Mouse (Mus musculus) liver, postnatal 0 days (tissue): Measurements from ENCODE around the gene Supt3. TPM values are rescaled to one million over a fixed set of nuclear protein-coding genes. Genes with fewer than 3 reads are reported as not detected.

Experiments
- ATAC-seq: fragments of 200-750 bp; cut with Nextera tagmentation; 2 replicates; pipeline ENCODE4 v1.8.0; 2017; ENCODE audit warnings: mild to moderate bottlenecking, moderate library complexity
- DNase-seq: peaks from one replicate; pipeline ENCODE4 v3.0.0-alpha.2; 2016
- H3K27ac ChIP-seq: fragments of 300-500 bp; sonication (generic); 2 replicates; pipeline ENCODE4 v1.5.1; 2014; ENCODE audit warnings: antibody characterized with exemption, moderate library complexity, mild to moderate bottlenecking, low read depth
- H3K27me3 ChIP-seq: fragments of 300-500 bp; sonication (generic); 2 replicates; pipeline ENCODE4 v1.6.1; 2014; ENCODE audit warnings: low read length, control low read depth, mixed read lengths; ENCODE audit not compliant: insufficient read depth
- H3K36me3 ChIP-seq: fragments of 300-500 bp; sonication (generic); replicated peaks from 2 replicates; pipeline ENCODE4 v1.6.1; 2014; ENCODE audit warnings: mild to moderate bottlenecking, control low read depth, low read length, moderate library complexity, mixed read lengths; ENCODE audit not compliant: insufficient read depth
- H3K4me1 ChIP-seq: fragments of 300-500 bp; sonication (generic); 2 replicates; pipeline ENCODE4 v1.6.1; 2014; ENCODE audit warnings: antibody characterized with exemption, mild to moderate bottlenecking, control low read depth; ENCODE audit not compliant: insufficient read depth
- H3K4me2 ChIP-seq: fragments of 300-500 bp; sonication (generic); 2 replicates; pipeline ENCODE4 v1.6.1; 2014; ENCODE audit warnings: low read depth, mild to moderate bottlenecking, low read length, moderate library complexity, mixed read lengths
- H3K4me3 ChIP-seq: fragments of 300-500 bp; sonication (generic); 2 replicates; pipeline ENCODE4 v1.5.1; 2014; ENCODE audit warnings: low read depth, low read length
- H3K9ac ChIP-seq: fragments of 300-500 bp; sonication (generic); replicated peaks from 2 replicates; pipeline ENCODE4 v1.6.1; 2014; ENCODE audit warnings: mild to moderate bottlenecking, moderate library complexity
- H3K9me3 ChIP-seq: fragments of 300-500 bp; sonication (generic); 2 replicates; pipeline ENCODE4 v1.6.1; 2016; ENCODE audit warnings: mild to moderate bottlenecking, control low read depth, low read length, mixed read lengths
- CTCF ChIP-seq: sonication (generic); IDR thresholded peaks from 2 replicates; pipeline ENCODE4 v1.5.1; 2016; ENCODE audit warnings: antibody characterized with exemption, low read depth
- EP300 ChIP-seq: IDR thresholded peaks from 2 replicates; pipeline ENCODE4 v1.6.1; 2016; ENCODE audit warnings: antibody characterized with exemption, low read depth, mild to moderate bottlenecking
- WGBS: fragments of 180-500 bp; shearing (Covaris S2); extraction: QIAGEN DNeasy Blood & Tissue Kit; methylation state at CpG from one replicate; pipeline ENCODE4 v1.1.7; 2014; ENCODE audit not compliant: insufficient replicate concordance; 5-methylcytosine and 5-hydroxymethylcytosine counted together
- polyA plus RNA-seq: library from polyadenylated mRNA; unstranded; fragments of >200 nt; fragmentation: Nextera tagmentation; extraction: Ambion mirVana; gene quantifications from 2 replicates; pipeline ENCODE4 v1.2.1, GENCODE M21; 2015

The Supt3 gene
- polyA plus RNA-seq, 1 experiment from 2014 or later: 5.0 TPM

- Histone ChIP-seq H3K9me3 (no peaks in the 10 kb centered on the region), H3K36me3 (no peaks in the 10 kb centered on the region), H3K27ac (no peak overlapping the region), H3K4me1 (no peaks in the 10 kb centered on the region), H3K27me3 (no peaks in the 10 kb centered on the region), H3K4me2 (no peak overlapping the region), H3K9ac (no peak overlapping the region), H3K4me3 (no peak overlapping the region)
- WGBS: 60% methylated on average over 4 of the region's 4 CpGs
- TF ChIP-seq EP300 (no peak), CTCF (no peak)
- no peak for ATAC-seq
- no peak for DNase-seq
These were observed 42.9 kb downstream of the Supt3 start for GRCm38 (mm10) chr17:44819816-44820215.

GRCm38 (mm10) chr17:44821940-44822339, 45.0 kb downstream of the Supt3 start:
- Histone ChIP-seq H3K27me3 (no peaks in the 10 kb centered on the region), H3K4me2 (no peak overlapping the region), H3K36me3 (no peaks in the 10 kb centered on the region), H3K9ac (no peak overlapping the region), H3K9me3 (no peaks in the 10 kb centered on the region), H3K27ac (no peak overlapping the region), H3K4me1 (0 out of 2 replicates have a peak, but pooled peaks cover under 1% of the 10 kb centered on the region), H3K4me3 (no peak overlapping the region)
- no peak for DNase-seq
- 80% methylated on average over 5 of the region's 5 CpGs for WGBS
- no peak for ATAC-seq
- TF ChIP-seq EP300 (no peak), CTCF (no peak)

GRCm38 (mm10) chr17:44827124-44827523, 50.2 kb downstream of the Supt3 start:
- Histone ChIP-seq H3K27ac (no peak overlapping the region), H3K4me3 (no peak overlapping the region), H3K27me3 (no peaks in the 10 kb centered on the region), H3K9me3 (no peaks in the 10 kb centered on the region), H3K4me2 (no peak overlapping the region), H3K4me1 (peaks cover 6% of the 10 kb centered on the region; the same call in 1 of the 2 replicates), H3K36me3 (no peaks in the 10 kb centered on the region), H3K9ac (no peak overlapping the region)
- DNase-seq: no peak
- TF ChIP-seq EP300 (no peak), CTCF (no peak)
- no peak for ATAC-seq
- 65% methylated on average over 3 of the region's 3 CpGs for WGBS

GRCm38 (mm10) chr17:44827964-44828363, 51.0 kb downstream of the Supt3 start:
- no peak overlapping the region for H3K4me3 ChIP-seq
- WGBS: 66% methylated on average over 4 of the region's 4 CpGs
- no peaks in the 10 kb centered on the region for H3K27me3 ChIP-seq
- no peaks in the 10 kb centered on the region for H3K36me3 ChIP-seq
- H3K4me2 ChIP-seq: peak overlapping the region; percentile 19
- DNase-seq (no peak), ATAC-seq (peak; percentile 95)
- TF ChIP-seq EP300 (peak; percentile 96), CTCF (no peak)
- H3K9ac ChIP-seq: no peak overlapping the region
- H3K27ac ChIP-seq: peak overlapping the region; percentile 76
- no peaks in the 10 kb centered on the region for H3K9me3 ChIP-seq
- peaks cover 6% of the 10 kb centered on the region; the same call in 1 of the 2 replicates for H3K4me1 ChIP-seq

GRCm38 (mm10) chr17:44829587-44829986, 52.6 kb downstream of the Supt3 start:
- no peak overlapping the region for H3K9ac ChIP-seq
- ATAC-seq: peak; percentile 35; the same call in 1 of the 2 replicates
- no peaks in the 10 kb centered on the region for H3K9me3 ChIP-seq
- DNase-seq: no peak
- TF ChIP-seq EP300: peak; percentile 66
- TF ChIP-seq CTCF: no peak
- no peak overlapping the region for H3K4me3 ChIP-seq
- peaks cover 6% of the 10 kb centered on the region; the same call in 1 of the 2 replicates for H3K4me1 ChIP-seq
- H3K4me2 ChIP-seq: no peak overlapping the region
- H3K36me3 ChIP-seq: no peaks in the 10 kb centered on the region
- H3K27ac ChIP-seq: 0 out of 2 replicates have a peak overlapping the region, but pooled peaks have one; percentile 76
- no peaks in the 10 kb centered on the region for H3K27me3 ChIP-seq
- 63% methylated on average over 3 of the region's 3 CpGs for WGBS

GRCm38 (mm10) chr17:44831201-44831600, 54.2 kb downstream of the Supt3 start:
- TF ChIP-seq CTCF: no peak
- no peak for TF ChIP-seq EP300
- Histone ChIP-seq H3K27ac (no peak overlapping the region), H3K4me2 (no peak overlapping the region), H3K4me1 (peaks cover 6% of the 10 kb centered on the region; the same call in 1 of the 2 replicates), H3K9ac (no peak overlapping the region), H3K9me3 (no peaks in the 10 kb centered on the region), H3K4me3 (no peak overlapping the region), H3K36me3 (no peaks in the 10 kb centered on the region), H3K27me3 (no peaks in the 10 kb centered on the region)
- no peak for ATAC-seq
- WGBS: 23% methylated on average over 1 of the region's 1 CpGs
- DNase-seq: no peak
